Comparison of ENCODE assay signal across 32 mouse cellular contexts in genomic region chr9:20070236-20070635, GRCm38 (mm10). TPM values are rescaled to one million over a fixed set of nuclear protein-coding genes. Genes with fewer than 3 reads are reported as not detected.
"Had no signal": no experiment of that assay in that cellular context is flagged by ENCODE, and none has a peak within 500 bp of the region (broad histone marks: within the 10 kb centered on the region; RNA-seq: fewer than 3 reads in every experiment).

No protein-coding gene starts in this region.

- ATAC-seq: hindbrain, embryonic 16.5 days; inflammation-experienced regulatory T-cells, adult 6 months; intestine, embryonic 15.5 days; intestine, postnatal 0 days had no signal

- H3K9ac ChIP-seq: heart, embryonic 12.5 days; hindbrain, embryonic 12.5 days; hindbrain, embryonic 14.5 days; intestine, embryonic 15.5 days; limb, embryonic 12.5 days; liver, embryonic 13.5 days; liver, embryonic 15.5 days had no signal

- H3K36me3 ChIP-seq: heart, embryonic 12.5 days; hindbrain, embryonic 10.5 days; hindbrain, embryonic 12.5 days; intestine, embryonic 15.5 days; limb, embryonic 10.5 days; limb, embryonic 12.5 days; liver, embryonic 13.5 days; liver, embryonic 15.5 days had no signal

- H3K4me1 ChIP-seq: heart, embryonic 12.5 days; hindbrain, embryonic 10.5 days; hindbrain, embryonic 12.5 days; intestine, embryonic 15.5 days; limb, embryonic 10.5 days; limb, embryonic 12.5 days; liver, embryonic 13.5 days; liver, embryonic 15.5 days had no signal

- H3K27ac ChIP-seq: heart, adult 2 months; hindbrain, embryonic 10.5 days; hindbrain, embryonic 12.5 days; hindbrain, embryonic 14.5 days; intestine, embryonic 15.5 days; layer of hippocampus, adult 2 months; left cerebral cortex, adult 2 months; limb, embryonic 10.5 days; limb, embryonic 12.5 days; liver, embryonic 13.5 days; liver, embryonic 15.5 days had no signal

- H3K4me3 ChIP-seq: heart, adult 2 months; heart, embryonic 12.5 days; hindbrain, embryonic 10.5 days; hindbrain, embryonic 12.5 days; intestine, embryonic 15.5 days; layer of hippocampus, adult 2 months; left cerebral cortex, adult 2 months; limb, embryonic 10.5 days; limb, embryonic 12.5 days; liver, embryonic 13.5 days; liver, embryonic 15.5 days had no signal

- H3K9me3 ChIP-seq: intestine, embryonic 15.5 days had no signal

- DNase-seq: gastrocnemius, postnatal 14 days; gastrocnemius, postnatal 36 days; heart, adult 11 months; heart, adult 2 months; heart, postnatal 10 days; heart, postnatal 4 days; kidney, adult 18-20 months; kidney, postnatal 10 days; kidney, postnatal 25 days; kidney, postnatal 4 days; liver; liver, embryonic 13.5 days had no signal

RNA-seq across cellular contexts. Expression of gene Olfr867, which starts 12.9 kb away (rescaled TPM):
- total RNA-seq: gastrocnemius, adult 18-20 months; gastrocnemius, adult 8-10 months; gastrocnemius, postnatal 14 days; gastrocnemius, postnatal 36 days; heart, adult 2 months; heart, postnatal 10 days; heart, postnatal 25 days; heart, postnatal 4 days; layer of hippocampus, adult 2 months; layer of hippocampus, postnatal 10 days; layer of hippocampus, postnatal 25 days; left cerebral cortex, adult 2 months; left cerebral cortex, postnatal 14 days; left cerebral cortex, postnatal 36 days had no signal

RNA-seq across cellular contexts. Expression of gene Olfr868, which starts 28.2 kb away (rescaled TPM):
- total RNA-seq: gastrocnemius, adult 18-20 months; gastrocnemius, adult 8-10 months; gastrocnemius, postnatal 14 days; gastrocnemius, postnatal 36 days; heart, adult 2 months; heart, postnatal 10 days; heart, postnatal 25 days; heart, postnatal 4 days; layer of hippocampus, adult 2 months; layer of hippocampus, postnatal 10 days; layer of hippocampus, postnatal 25 days; left cerebral cortex, adult 2 months; left cerebral cortex, postnatal 14 days; left cerebral cortex, postnatal 36 days had no signal

RNA-seq across cellular contexts. Expression of gene Olfr866, which starts 42.4 kb away (rescaled TPM):
- total RNA-seq: gastrocnemius, adult 18-20 months; gastrocnemius, adult 8-10 months; gastrocnemius, postnatal 14 days; gastrocnemius, postnatal 36 days; heart, adult 2 months; heart, postnatal 10 days; heart, postnatal 25 days; heart, postnatal 4 days; layer of hippocampus, adult 2 months; layer of hippocampus, postnatal 10 days; layer of hippocampus, postnatal 25 days; left cerebral cortex, adult 2 months; left cerebral cortex, postnatal 14 days; left cerebral cortex, postnatal 36 days had no signal

RNA-seq across cellular contexts. Expression of gene Olfr869, which starts 58.6 kb away (rescaled TPM):
- total RNA-seq: gastrocnemius, adult 18-20 months; gastrocnemius, adult 8-10 months; gastrocnemius, postnatal 14 days; gastrocnemius, postnatal 36 days; heart, adult 2 months; heart, postnatal 10 days; heart, postnatal 25 days; heart, postnatal 4 days; layer of hippocampus, adult 2 months; layer of hippocampus, postnatal 10 days; layer of hippocampus, postnatal 25 days; left cerebral cortex, adult 2 months; left cerebral cortex, postnatal 14 days; left cerebral cortex, postnatal 36 days had no signal
